Mouse (Mus musculus) retina, adult 2 months (tissue): ENCODE data around the gene Pde4d.
A peak's percentile ranks its signal among the peaks of the same experiment; 100 is the strongest.

Experiments used
- DNase-seq: peaks from one replicate; pipeline ENCODE4 v3.0.0-alpha.2; 2012; ENCODE audit warnings: low read depth, low spot score

Gene Pde4d

DNA sequence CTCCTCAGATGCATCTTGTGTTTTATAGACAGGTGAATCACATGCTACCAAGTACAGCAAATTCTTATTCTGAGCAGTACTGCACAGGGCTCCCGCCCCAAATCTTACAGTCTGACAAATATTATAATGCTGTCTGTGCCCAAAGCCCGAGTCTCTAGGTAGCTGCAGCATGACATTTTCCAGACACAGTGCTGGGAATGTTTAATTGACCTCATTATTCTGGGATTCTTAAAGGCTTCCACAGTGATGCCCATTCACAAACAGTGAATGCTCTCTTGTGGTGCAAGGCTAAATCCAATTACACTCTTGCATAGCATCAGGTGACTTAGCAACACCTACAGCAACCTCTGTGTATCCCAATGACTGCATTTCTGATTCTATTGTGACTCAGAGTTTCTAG, 549.0 kb downstream of the Pde4d start:
- DNase-seq: no peak

DNA sequence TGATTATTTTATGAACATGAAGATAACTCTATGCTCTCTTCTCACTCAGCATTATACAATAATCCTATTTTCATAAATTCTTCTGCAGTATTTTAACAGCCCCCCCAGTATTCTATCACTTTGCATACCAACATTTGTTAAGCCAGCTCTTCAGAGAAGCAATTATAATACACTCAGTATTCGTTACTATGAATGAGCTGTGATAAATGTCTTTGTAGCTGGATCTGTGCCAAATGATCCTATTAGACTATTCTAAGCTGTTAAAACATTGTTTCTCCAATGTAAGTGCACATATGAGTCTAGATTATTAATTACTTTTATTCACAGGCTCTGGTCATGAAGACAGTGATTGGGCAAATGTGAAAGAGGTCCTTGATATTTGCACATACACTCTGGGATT, 575.0 kb downstream of the Pde4d start:
- no peak for DNase-seq

DNA sequence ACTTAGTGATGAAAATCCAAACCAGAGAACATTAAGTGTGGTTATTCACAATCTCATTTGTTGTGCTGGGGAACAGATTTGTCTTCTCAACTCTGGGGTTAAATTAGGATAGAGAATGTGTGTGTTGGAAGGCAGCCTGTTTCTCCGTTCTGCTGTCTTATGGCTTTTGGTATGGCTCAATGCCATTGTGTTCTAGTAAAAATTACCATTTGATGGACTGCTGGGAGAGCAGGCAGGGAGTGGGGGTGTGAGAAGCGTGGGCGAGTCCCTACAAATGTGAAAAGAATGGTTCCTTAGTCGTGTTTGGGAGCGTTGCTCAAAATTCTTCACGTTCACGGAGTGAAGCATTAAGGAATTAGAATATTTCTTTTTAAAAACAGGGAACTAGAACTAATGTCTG, 597.4 kb downstream of the Pde4d start:
- no peak for DNase-seq

DNA sequence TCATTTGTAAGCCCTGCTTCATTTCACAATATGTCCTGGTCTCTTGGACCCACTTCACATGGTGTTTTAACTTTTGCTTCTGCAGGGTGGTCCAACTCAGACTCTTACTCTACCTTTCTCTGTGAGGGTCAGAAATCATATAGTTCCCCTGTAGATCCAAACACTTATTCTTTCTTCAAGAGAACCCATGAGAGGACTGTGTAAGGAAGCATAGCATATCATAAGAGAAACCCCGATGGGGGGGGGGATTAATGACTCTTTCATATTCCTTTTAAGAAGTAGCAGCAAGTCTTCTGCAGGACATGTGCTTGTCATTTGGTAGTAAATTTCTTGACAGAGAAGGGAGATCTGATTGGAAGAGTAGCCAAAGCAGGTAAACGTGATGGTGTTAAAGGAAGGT, 603.1 kb downstream of the Pde4d start:
- no peak for DNase-seq

DNA sequence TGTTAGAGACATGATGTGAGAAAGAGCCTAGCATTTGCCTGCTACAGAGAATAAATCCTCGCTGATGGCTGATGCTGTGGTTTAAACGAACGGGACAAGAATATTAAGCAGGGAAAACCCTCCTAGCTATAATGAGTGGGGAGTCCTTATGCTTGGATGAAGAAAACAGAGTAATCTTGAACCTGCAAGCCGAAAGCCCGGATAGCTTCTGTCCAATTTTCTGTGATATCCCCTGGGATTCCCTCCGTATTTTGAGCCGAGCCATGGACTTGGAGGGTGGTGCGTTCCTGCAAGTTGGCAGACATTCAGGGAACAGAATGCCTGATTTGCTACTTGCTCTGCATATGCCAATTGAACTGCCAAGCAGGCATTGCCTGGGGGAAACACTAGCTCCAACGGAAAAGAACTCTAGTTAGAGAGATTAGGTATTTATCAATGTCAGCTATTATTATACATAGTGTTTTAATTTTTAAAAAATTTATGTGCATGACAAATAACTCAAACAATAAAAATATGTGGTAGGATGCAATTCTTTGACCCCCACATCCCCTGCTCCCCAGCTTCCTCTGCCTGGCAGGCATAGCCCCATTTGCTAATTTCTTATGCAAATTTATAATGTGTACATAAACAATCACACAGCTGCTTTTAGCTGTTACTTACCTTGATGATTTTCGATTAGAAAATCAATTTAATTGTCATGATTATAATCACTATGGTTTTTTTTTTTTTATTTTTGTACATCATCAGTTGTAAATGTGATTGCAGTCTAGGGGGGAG, 603.7 kb downstream of the Pde4d start:
- peak; percentile 6 for DNase-seq

DNA sequence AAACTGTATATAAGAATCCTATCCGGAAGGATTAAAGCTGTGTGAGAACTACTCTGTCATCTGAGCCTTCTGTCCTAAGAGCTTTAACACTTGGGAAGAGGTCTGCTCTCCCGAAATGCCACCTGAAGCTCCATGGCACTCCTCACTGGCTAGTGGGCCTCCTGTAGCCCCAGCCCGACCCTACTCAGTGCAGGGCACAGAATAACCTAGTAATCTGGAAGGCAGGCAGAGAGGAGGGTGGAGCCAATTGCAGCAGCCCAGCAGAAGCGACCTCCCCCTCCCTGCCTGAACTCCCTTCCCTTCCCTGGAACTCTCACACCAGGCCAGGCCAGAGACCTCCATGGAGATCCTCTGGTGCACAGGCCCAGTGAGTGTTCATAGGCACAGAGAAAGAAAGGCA, 608.3 kb downstream of the Pde4d start:
- no peak for DNase-seq

DNA sequence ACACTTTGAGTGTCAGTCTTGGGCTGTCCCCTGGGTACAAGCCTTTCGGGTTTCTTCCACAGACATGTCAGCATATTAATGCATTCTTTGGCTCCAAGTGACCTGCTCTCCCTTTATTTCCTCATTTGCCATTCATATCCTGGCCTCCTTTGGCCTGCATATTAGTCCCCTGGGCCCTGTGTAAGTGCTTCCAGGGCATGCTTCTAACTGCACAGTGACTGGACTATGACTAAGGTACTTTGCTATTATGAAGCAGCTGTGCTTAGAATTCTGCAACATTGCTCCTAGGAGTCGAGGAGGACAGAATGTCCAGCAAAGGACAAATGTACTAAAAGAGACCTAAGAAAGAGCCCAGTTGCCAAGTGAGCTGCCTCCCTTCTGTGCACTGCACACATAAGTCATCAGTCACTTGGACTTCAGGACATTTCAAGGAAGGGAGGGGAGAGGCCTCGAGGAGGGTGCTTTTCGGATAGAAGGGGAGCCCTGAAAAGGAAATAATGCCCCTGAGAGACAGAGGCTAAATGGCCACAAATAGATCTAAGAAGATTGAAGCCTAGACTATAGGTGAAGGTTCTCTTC, 616.9 kb downstream of the Pde4d start:
- DNase-seq: no peak

DNA sequence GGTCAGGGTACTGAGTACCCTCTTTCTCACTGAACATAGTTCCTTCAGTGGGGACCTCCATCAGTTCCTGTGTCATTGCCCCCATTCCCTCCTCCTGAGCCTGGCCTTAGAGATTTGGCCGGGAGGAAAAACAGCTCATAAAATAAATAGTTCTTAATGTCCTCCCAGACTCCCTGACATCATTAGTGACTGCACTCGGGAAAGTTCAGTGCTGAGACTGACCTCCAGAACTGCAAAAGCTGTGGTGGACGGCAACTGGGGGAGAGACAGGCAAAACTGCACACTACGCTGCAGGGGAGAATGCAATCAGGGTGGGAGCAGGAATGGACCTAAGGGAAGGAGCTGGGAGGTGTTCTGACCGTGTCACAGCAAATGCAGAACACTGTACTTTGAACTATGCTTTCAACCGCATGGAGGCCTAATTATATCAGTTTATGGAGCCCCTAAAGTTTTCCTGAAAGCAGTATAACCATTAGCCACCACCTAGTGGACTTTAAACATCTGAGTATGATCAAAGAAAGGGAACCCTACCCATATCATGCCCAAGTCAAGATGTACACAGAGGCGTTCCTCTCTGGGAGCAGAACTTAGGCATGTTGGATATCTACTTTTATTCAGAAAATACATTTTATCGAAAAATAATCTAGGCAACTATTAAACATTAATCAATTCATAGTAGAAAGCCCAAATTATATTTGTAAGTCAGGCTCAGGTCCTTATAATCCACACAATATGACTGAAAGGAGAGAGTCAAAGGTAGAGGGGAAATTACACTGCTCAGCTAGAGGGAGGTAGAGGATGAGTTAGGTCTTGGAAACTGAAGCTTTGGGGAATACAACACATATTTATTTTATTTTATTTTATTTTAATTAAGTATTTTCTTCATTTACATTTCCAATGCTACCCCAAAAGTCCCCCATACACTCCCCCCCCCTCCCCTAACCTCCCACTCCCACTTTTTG, 618.8 kb downstream of the Pde4d start:
- no peak for DNase-seq

DNA sequence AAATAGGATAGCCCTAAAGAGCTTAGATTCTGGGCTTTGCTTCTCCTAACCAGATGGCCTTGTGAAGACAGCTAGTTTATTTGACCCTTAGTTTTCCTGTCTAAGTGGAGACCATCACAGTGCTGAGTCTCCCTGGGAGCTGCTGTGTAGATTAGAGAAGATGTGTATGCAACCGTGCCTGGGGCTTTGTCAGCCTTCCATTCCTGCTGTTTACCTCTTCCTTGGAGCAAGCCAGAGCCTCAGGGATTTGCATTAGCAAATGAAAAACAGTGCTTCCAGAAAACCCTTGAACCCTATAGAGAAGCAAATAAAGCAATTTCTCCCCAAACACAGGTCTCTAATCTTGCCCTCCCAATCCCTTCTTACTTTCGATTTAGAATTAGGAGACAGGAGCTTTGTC, 623.6 kb downstream of the Pde4d start:
- DNase-seq: no peak

DNA sequence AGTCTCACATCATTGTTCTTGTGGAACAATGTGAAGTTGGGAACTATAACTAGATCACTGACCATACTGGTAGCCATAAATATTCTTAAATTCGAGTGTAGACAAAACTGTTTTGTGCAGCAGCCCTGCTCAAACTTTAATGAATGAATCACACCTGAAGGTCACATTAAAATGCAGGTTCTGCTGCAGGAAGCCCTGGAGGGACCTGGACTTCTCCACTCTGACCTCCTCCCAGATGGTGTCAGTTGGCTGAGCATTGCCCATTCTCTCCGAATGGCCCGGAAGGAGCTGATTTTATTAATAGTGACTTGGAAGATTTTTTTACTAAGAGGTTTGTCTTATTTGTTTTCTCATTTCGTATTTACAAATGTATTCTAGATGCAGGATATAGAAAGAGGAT, 624.3 kb downstream of the Pde4d start:
- DNase-seq: no peak

DNA sequence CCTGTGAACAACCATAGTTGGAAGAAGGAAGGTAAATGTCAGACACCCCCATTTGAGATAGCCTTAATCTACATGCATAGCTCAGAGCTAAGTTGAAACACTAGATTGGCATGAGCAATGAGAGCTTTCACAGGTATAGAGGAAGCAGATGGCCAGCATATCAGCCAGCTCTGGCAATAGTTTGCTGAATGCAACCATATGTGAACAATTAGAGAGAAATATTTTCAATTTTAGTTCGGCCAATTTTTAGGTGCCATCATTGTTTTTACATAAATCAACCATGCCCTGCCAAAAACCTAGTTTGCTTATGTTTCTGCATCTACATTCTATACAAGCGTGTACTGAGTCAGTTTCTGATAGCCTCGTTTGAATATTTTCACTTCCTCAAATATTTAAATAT, 642.9 kb downstream of the Pde4d start:
- no peak for DNase-seq

DNA sequence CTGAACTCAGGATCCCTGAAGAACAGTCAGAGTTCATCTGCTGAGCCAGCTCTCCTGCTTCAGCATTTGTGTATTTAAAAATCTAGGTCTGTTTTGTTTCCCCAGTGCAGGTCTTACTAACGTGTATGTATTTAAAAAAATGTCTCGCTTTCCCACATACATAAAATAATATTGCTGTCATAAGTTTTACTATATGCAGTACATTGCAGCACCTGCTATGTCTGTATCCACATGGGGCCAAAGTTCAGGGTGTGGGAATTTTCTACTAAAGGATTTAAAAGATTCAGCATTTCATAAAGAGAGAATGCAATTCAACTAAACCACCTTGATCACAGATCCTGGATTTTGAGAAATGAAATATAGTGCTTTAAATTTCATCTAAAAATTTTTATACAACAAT, 646.9 kb downstream of the Pde4d start:
- DNase-seq: no peak

DNA sequence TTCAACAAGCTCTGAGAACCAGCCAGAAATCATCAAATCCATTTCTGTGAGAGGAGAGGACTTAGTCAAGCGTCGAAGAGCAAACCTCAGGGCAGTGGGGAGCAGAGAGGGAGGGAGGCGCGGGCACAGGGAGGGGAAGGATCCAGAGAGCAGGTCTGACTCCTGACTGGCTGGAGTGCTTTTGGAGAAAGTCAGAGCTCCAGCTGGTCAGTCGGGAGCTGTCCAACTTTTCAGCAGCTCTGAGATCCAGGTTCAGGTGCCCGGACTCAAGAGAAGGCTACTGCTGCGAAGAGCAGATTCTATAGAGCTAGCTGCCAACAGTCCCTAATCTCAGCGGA, 666.2 kb downstream of the Pde4d start:
- no peak for DNase-seq

DNA sequence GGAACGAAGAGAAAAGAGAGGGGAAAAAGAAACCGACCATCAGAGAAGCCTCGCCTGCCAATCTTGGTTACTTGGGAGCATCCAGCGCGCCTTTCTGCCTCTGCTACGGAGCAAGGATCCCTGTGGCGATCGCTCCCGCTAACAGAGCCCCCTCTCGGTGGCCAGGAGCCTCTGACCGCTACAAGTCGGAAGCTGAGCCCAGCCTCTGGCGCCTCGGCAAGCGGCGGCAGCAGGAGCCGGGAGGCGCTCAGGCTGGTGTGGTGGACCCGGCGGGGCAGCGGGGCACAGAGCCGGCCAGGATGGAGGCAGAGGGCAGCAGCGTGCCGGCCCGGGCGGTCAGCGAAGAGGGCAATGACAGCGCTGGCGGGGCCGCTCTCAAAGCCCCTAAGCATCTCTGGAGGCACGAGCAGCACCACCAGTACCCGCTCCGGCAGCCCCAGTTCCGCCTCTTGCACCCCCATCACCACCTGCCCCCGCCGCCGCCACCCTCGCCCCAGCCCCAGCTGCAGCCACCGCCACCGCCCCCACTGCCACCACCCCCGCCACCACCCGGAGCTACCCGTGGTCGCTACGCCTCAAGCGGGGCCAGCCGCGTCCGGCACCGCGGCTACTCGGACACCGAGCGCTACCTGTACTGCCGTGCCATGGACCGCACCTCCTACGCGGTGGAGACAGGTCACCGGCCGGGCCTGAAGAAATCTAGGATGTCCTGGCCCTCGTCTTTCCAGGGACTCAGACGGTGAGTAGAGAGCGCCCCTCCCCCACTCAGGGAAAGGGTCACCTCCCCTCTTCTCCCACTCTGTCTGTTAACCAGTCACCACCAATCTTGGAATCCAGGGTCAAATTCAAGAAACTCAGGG, 666.8 kb downstream of the Pde4d start:
- DNase-seq: no peak

DNA sequence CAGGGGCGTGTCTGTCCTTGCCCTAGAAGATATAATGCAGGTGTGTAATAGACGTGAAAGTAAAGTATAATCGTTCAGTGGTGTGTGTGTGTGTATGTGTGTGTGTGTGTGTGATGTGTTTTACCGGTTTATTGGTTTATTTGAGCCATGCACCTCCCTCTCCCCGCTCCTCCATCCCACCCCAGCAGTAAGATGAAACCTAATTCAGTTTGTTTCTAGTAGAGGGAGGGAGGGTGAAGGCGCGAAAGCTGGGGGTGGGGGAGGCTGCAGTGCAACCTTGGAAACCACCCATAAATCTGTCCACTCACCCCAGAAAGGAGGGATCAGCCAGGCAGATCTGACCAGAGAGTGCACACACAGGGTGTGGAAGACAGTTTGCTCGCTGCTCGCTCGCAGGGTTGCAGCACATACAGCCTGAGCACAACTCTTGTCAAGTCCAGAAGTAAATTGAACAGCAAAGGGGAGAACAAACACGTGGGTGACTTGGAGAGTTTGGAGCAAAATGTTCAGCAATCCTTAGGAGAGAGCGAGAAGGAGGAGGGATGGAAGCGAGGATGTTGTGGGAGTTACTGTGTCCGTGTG, 667.6 kb downstream of the Pde4d start:
- no peak for DNase-seq

DNA sequence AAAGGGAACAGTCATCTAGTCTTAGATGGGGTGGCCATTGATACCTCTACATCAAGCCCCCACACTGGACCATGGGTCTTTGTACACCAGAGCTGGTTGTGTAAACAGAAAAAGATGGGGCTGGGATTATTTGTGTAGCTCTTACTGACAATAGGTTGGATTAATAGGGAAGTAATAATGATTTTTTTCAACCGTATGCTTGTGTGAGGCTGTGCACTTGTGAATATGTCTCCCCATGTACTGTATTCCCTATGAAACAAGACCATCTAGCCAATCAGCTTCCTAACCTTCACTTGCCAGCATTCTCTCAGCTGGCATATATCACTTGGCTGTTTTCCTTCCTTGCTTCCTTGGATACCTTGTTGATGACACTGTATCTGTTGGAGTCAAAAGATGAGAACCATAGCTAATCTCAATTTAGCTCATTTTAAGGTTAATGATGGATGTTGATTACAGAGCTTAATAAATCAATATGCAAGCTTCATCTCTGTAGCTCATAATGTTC, 668.6 kb downstream of the Pde4d start:
- no peak for DNase-seq

DNA sequence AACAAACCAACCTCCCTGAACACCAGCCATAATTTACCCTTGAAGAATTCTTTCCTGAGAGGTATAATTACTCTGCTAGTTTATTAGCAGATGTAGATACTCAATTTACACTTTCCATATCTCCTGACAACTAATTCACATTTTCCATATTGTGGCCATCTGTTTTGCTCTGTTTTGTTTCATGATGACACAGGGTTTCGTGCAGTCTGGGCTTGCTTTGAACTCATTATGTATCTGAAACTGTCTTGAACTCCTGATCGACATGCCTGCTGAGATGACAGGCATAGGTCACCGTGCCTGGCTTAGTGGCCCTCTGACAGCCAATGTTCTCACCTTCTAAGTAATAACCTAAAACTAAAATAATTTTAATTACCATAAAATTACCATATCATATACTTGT, 672.1 kb downstream of the Pde4d start:
- DNase-seq: no peak

DNA sequence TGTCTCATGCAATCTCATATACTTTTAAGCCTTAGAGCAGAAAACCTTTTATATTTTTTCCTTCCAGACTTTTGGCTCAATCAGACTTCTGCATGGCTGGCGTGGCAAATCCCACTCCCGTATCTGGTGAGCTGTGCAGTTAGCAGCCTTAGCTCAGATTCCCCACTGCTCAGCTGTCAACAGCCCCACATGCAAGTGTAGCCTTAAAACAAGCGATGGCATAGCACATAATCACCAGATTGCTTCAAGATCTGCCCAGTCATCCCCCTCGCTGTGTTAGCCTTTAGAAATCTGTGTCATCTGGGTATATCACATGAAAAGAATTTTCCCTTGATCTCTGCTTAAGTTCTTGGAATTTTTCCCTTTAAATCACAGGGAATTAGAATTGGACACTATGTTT, 686.7 kb downstream of the Pde4d start:
- DNase-seq: no peak

DNA sequence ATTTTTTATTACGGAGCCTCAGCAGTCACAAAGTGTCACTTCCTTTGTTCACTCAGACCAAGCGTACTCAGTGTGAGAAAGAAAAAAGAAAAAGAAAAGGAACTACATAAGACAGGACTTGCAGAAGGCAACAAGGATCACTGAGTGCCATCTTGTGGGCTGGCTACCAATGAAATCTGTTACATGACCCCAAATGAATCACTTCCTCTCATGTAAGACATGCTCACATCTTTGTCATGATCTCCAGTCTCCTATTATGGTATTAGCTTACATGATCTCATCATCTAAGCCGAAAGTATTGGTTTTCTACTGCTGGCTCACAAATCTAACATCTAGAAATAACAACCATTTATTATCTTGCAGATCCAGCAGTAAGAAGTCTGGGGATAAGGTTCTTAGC, 709.0 kb downstream of the Pde4d start:
- no peak for DNase-seq

DNA sequence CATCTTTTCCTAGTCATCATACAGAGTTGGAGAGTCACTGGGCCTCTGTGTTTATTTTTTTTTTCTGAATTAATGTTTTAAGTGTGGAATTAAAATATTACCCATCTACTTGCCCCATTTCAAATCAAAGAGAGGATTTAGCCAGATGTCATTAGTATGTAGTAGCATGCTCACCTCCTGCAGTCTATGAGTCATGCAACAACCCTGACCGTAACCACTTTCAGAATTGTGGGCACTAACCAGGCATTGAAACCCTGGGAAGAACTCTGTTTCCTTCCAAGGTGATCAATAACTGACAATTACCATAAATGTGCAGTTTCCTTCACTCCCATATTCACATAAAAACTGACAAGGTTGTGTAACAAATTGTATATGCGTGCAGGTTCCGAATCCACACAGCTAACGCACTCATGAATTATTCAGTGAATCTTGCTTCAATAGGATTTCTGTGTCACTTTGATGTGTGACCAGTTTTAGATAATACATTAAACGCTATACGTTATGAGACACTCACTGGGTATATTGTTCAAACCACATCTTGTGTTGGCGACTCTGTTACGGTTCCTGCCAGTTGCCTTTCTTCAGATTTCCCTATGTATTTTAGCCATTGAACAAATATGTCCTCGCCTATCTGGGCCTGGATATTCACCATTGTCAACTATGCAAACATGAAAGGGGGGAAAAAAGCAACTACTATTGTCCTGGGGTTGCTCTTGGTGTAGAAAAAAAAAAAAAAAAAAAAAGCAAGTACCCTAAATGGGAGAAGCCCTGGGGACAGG, 719.0 kb downstream of the Pde4d start:
- no peak for DNase-seq

DNA sequence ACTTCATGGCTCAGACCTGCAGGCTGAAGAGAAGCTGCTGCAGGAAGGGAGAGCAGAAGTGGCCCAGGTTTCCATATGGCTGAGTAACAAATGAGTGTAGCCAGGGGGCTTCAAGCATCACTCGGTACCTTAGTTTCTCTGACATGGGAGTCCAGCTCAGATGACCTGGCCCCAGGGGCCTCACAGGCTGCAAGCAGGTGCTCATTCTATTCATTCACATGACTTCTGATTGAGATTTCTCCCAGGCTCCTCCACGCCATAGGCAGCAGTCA, 719.5 kb downstream of the Pde4d start:
- no peak for DNase-seq
